Mouse (Mus musculus) forebrain, embryonic 12.5 days (tissue): Measurements from ENCODE around the gene Angptl6. TPM values are rescaled to one million over a fixed set of nuclear protein-coding genes. Genes with fewer than 3 reads are reported as not detected.
"Not testable (repeated sequence)": the region's sequence is repeated elsewhere in the genome, so short reads cannot be mapped to it uniquely, and the experiment has no call there.

Source experiments
- ATAC-seq: fragments of 200-750 bp; cut with Nextera tagmentation; 2 replicates; pipeline ENCODE4 v1.8.0; 2017; ENCODE audit warnings: moderate TSS enrichment; ENCODE audit not compliant: low FRiP score
- H3K27ac ChIP-seq: fragments of 300-500 bp; sonication (generic); 2 replicates; pipeline ENCODE4 v1.5.1; 2016; ENCODE audit warnings: mild to moderate bottlenecking
- H3K27me3 ChIP-seq: fragments of 300-500 bp; sonication (generic); 2 replicates; pipeline ENCODE4 v1.6.1; 2016; ENCODE audit warnings: mild to moderate bottlenecking
- H3K36me3 ChIP-seq: fragments of 300-500 bp; sonication (generic); replicated peaks from 2 replicates; pipeline ENCODE4 v1.6.1; 2016; ENCODE audit warnings: mild to moderate bottlenecking
- H3K4me1 ChIP-seq: fragments of 300-500 bp; sonication (generic); 2 replicates; pipeline ENCODE4 v1.6.1; 2016
- H3K4me2 ChIP-seq: fragments of 300-500 bp; sonication (generic); 2 replicates; pipeline ENCODE4 v1.6.1; 2016; ENCODE audit warnings: mild to moderate bottlenecking, moderate library complexity
- H3K4me3 ChIP-seq: fragments of 300-500 bp; sonication (generic); replicated peaks from 2 replicates; pipeline ENCODE4 v1.5.1; 2016; ENCODE audit warnings: mild to moderate bottlenecking
- H3K9ac ChIP-seq: fragments of 300-500 bp; sonication (generic); 2 replicates; pipeline ENCODE4 v1.6.1; 2016; ENCODE audit warnings: mild to moderate bottlenecking
- H3K9me3 ChIP-seq: fragments of 300-500 bp; sonication (generic); 2 replicates; pipeline ENCODE4 v1.6.1; 2016
- WGBS: fragments of 180-500 bp; shearing (Covaris S2); methylation state at CpG from one replicate; pipeline ENCODE4 v1.1.7; 2016; 5-methylcytosine and 5-hydroxymethylcytosine counted together
- polyA plus RNA-seq: library from polyadenylated mRNA; unstranded; fragments of >200 nt; fragmentation: Nextera tagmentation; extraction: Ambion mirVana; gene quantifications from 2 replicates; pipeline ENCODE4 v1.2.1, GENCODE M21; 2016

The Angptl6 gene
- polyA plus RNA-seq, 1 experiment from 2014 or later: 6.0 TPM

- H3K27ac ChIP-seq: no peak overlapping the region
- H3K4me1 ChIP-seq: no peaks in the 10 kb centered on the region
- H3K4me2 ChIP-seq: no peak overlapping the region
- H3K9me3 ChIP-seq: no peaks in the 10 kb centered on the region
- no peak overlapping the region for H3K9ac ChIP-seq
- ATAC-seq: no peak
- no peak overlapping the region for H3K4me3 ChIP-seq
- 60% methylated on average over 6 of the region's 6 CpGs for WGBS
- no peaks in the 10 kb centered on the region for H3K36me3 ChIP-seq
- H3K27me3 ChIP-seq: peaks cover 23% of the 10 kb centered on the region; the same call in 1 of the 2 replicates
These were observed 19.6 kb downstream of the Angptl6 start for GRCm38 (mm10) chr9:20859926-20860325.

DNA sequence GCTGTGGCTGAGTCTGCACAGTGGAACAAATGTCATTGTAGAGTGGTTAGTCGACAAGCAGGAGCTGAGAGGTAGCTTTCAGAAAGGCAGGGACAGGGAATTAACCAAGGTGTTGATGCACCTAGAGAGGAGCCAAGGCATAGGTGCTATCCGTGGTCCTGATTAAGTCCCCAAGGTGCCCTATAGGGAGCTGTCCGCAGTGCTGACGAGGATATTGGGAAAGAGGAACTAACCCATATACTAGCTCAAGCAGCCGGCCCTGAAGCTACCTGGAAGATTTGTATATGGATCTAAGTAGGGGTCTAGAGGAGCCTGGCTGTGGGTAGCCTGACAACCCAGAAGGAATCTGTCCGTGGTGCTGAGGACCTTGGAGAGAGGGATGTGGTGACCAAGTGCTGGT, 22.4 kb downstream of the Angptl6 start:
- no peak overlapping the region for H3K9ac ChIP-seq
- H3K27ac ChIP-seq: no peak overlapping the region
- H3K4me1 ChIP-seq: no peaks in the 10 kb centered on the region
- no peak for ATAC-seq
- H3K9me3 ChIP-seq: no peaks in the 10 kb centered on the region
- 14% methylated on average over 6 of the region's 6 CpGs for WGBS
- no peak overlapping the region for H3K4me2 ChIP-seq
- H3K27me3 ChIP-seq: peaks cover 18% of the 10 kb centered on the region; the same call in 1 of the 2 replicates
- no peaks in the 10 kb centered on the region for H3K36me3 ChIP-seq
- H3K4me3 ChIP-seq: no peak overlapping the region

GRCm38 (mm10) chr9:20850179-20850578, 29.3 kb downstream of the Angptl6 start:
- WGBS: 91% methylated on average over 2 of the region's 2 CpGs
- no peak overlapping the region for H3K27ac ChIP-seq
- peaks cover 3% of the 10 kb centered on the region; the same call in 1 of the 2 replicates for H3K27me3 ChIP-seq
- H3K9me3 ChIP-seq: no peaks in the 10 kb centered on the region
- H3K9ac ChIP-seq: no peak overlapping the region
- H3K4me1 ChIP-seq: no peaks in the 10 kb centered on the region
- H3K4me3 ChIP-seq: no peak overlapping the region
- no peaks in the 10 kb centered on the region for H3K36me3 ChIP-seq
- no peak for ATAC-seq
- H3K4me2 ChIP-seq: no peak overlapping the region

DNA sequence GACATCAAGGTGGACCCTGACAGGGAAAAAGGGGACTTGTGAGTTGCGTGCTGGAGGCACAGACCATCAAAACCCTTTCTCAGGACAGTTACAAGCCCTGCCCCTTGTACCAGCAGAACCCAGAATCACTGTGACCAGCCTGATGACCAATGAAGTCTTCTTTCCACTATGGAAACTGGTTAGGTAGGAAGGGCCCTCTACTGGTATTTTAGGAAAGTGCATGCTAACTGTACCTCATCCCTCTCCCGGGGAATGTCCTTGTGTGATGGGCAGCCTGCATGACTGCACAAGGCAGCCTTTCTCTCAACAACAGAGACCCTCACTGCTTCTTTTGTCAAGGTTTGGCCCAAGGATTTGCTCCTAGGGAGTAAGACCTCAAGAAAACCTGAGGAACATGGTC, 36.9 kb downstream of the Angptl6 start:
- ATAC-seq: no peak

DNA sequence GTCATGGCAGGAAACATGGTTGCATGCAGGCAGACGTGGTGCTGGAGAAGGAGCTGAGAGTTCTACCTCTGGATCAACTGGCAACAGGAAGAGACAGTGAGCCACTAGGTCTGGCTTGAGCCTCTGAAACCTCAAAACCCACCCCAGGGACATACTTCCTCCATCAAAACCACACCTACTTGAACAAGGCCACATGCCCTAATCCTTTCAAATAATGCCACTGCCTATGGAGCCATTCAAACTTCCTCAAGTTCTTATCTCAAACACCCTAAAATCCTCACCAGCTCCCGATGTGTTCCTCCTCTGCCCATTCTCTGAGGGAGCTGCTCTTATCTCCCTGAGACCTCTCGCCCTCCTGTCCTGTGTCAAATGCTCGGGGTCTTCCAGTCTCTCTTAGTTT, 37.3 kb downstream of the Angptl6 start:
- H3K4me2 ChIP-seq: no peak overlapping the region
- no peak for ATAC-seq
- no peak overlapping the region for H3K9ac ChIP-seq
- H3K4me1 ChIP-seq: no peaks in the 10 kb centered on the region
- H3K36me3 ChIP-seq: no peaks in the 10 kb centered on the region
- 79% methylated on average over 4 of the region's 4 CpGs for WGBS
- H3K27me3 ChIP-seq: no peaks in the 10 kb centered on the region
- H3K9me3 ChIP-seq: no peaks in the 10 kb centered on the region
- H3K27ac ChIP-seq: no peak overlapping the region
- no peak overlapping the region for H3K4me3 ChIP-seq

More for the DNA sequence above, 36.9 kb downstream of the Angptl6 start:
- Histone ChIP-seq H3K27ac (no peak overlapping the region), H3K9ac (no peak overlapping the region), H3K9me3 (no peaks in the 10 kb centered on the region), H3K4me3 (no peak overlapping the region), H3K4me1 (no peaks in the 10 kb centered on the region), H3K27me3 (no peaks in the 10 kb centered on the region), H3K4me2 (no peak overlapping the region), H3K36me3 (no peaks in the 10 kb centered on the region)
- 35% methylated on average over 2 of the region's 2 CpGs for WGBS

DNA sequence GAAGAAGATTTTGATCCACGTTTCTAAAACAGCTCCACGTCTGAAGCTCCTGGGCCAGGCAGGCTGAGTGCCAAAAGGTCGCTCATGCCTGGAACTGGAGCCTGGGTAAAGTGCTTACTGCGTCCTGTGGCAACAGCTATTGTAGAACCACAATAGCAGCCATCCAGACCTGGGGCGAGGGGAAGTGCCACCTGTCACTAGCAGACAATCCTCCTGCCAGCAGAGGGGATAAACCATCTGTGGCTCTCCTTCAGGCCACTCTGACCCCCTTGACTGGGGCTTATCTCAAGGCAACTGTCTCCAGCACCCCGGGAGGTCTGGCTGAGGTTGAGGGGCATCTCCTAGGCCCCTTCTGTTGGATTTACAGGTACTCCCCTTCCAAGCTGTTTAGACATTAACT, 40.6 kb downstream of the Angptl6 start:
- Histone ChIP-seq H3K4me2 (no peak overlapping the region), H3K27ac (no peak overlapping the region), H3K27me3 (no peaks in the 10 kb centered on the region), H3K4me3 (no peak overlapping the region), H3K4me1 (no peaks in the 10 kb centered on the region), H3K36me3 (no peaks in the 10 kb centered on the region), H3K9ac (no peak overlapping the region), H3K9me3 (no peaks in the 10 kb centered on the region)
- 59% methylated on average over 6 of the region's 6 CpGs for WGBS
- no peak for ATAC-seq

- no peak overlapping the region for H3K4me2 ChIP-seq
These were observed 42.2 kb downstream of the Angptl6 start for GRCm38 (mm10) chr9:20837184-20837947.

DNA sequence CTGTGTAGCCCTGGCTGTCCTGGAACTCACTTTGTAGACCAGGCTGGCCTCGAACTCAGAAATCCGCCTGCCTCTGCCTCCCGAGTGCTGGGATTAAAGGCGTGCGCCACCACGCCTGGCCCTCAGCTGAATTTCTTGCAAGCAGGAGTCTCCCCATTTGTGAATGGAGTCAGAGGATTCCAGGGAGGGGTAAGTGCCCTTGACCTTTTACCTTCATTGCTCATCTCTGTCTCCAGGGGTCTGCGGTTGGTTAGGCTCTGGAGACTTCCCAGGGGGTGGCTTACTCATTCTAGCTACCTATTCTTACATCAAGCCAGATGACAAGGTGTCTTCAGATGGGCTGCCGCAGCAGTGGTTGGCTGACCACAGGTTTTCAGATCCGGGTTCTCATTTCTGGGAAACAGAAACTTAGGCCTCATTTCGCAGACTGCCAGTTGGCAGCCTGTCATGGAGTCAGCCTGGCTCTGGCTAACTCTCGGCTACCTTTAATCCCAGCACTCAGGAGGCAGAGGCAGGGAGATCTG, 44.0 kb downstream of the Angptl6 start:
- H3K9me3 ChIP-seq, H3K27ac ChIP-seq, H3K4me2 ChIP-seq, ATAC-seq, H3K4me1 ChIP-seq, H3K4me3 ChIP-seq, H3K36me3 ChIP-seq, H3K9ac ChIP-seq: not testable (repeated sequence)
- H3K27me3 ChIP-seq: peaks cover 13% of the 10 kb centered on the region
- 85% methylated on average over 11 of the region's 11 CpGs for WGBS

More at GRCm38 (mm10) chr9:20837184-20837947, 42.2 kb downstream of the Angptl6 start:
- ATAC-seq: no peak
- 84% methylated on average over 9 of the region's 9 CpGs for WGBS
- Histone ChIP-seq H3K27ac (no peak overlapping the region), H3K4me3 (no peak overlapping the region), H3K9me3 (no peaks in the 10 kb centered on the region), H3K9ac (no peak overlapping the region), H3K27me3 (peaks cover 12% of the 10 kb centered on the region), H3K4me1 (no peaks in the 10 kb centered on the region), H3K36me3 (no peaks in the 10 kb centered on the region)

DNA sequence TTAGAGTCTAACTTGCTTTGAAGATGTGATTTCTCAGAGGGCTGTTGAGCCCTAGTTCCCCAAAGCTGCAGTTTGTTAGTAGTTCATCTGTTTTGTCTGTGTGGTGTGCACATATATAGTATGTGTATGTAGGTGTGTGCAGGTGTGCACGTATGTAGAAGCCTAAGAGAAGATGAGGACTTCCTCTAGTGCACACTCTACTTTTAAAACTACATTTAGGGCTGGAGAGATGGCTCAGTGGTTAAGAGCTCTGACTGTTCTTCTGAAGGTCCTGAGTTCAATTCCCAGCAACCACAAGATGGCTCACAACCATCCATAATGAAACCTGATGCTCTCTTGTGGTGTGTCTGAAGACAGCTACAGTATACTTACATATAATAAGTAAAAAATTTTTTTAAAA, 44.6 kb downstream of the Angptl6 start:
- ATAC-seq: no peak
- H3K36me3 ChIP-seq: no peaks in the 10 kb centered on the region
- WGBS: 62% methylated on average over 1 of the region's 1 CpGs
- no peak overlapping the region for H3K4me2 ChIP-seq
- H3K9ac ChIP-seq: no peak overlapping the region
- H3K4me3 ChIP-seq: no peak overlapping the region
- H3K4me1 ChIP-seq: peaks cover 6% of the 10 kb centered on the region; the same call in 1 of the 2 replicates
- H3K9me3 ChIP-seq: no peaks in the 10 kb centered on the region
- peaks cover 19% of the 10 kb centered on the region for H3K27me3 ChIP-seq
- H3K27ac ChIP-seq: no peak overlapping the region

DNA sequence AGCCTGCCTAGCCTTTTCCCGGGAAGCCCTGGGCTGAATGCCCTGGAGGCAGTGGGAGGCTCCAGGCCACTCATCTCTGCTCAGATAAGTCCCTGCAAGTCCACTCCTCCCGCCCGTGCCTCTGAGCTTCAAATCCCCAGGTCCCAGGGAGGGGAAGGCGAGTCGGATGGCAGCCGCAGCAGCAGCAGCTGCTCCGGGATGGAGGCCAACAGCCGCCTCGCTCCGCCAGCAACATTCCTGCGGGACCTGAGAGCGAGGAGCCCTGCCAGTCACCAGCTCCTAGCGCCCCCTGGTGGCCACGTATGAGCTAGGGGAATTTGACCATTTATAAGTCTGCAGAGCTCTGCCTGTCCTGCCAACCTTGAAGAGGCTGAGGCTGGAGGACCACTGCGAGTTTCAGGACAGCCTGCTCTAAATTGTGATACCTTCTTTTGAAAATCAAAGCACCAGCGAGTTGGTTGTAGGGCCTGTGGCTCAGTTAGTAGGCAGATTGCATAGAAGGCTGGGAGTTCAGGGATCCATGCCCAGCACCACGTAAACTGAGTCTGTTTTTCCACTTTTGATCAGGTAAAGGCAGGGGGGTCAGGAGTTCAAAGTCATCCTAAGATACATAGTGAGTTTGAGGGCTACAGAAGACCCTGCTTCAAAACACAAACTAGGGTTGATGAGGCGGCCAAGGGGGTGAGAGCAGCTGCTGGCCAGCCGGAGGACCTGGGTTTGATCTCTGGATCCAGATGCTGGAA, 48.5 kb downstream of the Angptl6 start:
- no peak overlapping the region for H3K4me3 ChIP-seq
- no peak overlapping the region for H3K9ac ChIP-seq
- 17% methylated on average over 19 of the region's 19 CpGs for WGBS

GRCm38 (mm10) chr9:20828127-20828526, 51.4 kb downstream of the Angptl6 start:
- Histone ChIP-seq H3K4me1 (peaks cover 6% of the 10 kb centered on the region; the same call in 1 of the 2 replicates), H3K36me3 (no peaks in the 10 kb centered on the region), H3K27me3 (peaks cover 15% of the 10 kb centered on the region), H3K4me3 (no peak overlapping the region), H3K27ac (no peak overlapping the region), H3K4me2 (no peak overlapping the region), H3K9me3 (no peaks in the 10 kb centered on the region), H3K9ac (no peak overlapping the region)
- ATAC-seq: no peak
- 90% methylated on average over 1 of the region's 1 CpGs for WGBS

More for the DNA sequence above, 48.5 kb downstream of the Angptl6 start:
- no peaks in the 10 kb centered on the region for H3K9me3 ChIP-seq
- peaks cover 21% of the 10 kb centered on the region for H3K27me3 ChIP-seq
- H3K4me1 ChIP-seq: peaks cover 6% of the 10 kb centered on the region; the same call in 1 of the 2 replicates
- H3K27ac ChIP-seq: no peak overlapping the region
- peak overlapping the region; percentile 19 for H3K4me2 ChIP-seq
- peak; percentile 88 for ATAC-seq
- H3K36me3 ChIP-seq: no peaks in the 10 kb centered on the region

GRCm38 (mm10) chr9:20825781-20826180, 53.7 kb downstream of the Angptl6 start:
- 62% methylated on average over 5 of the region's 5 CpGs for WGBS
- Histone ChIP-seq H3K9me3 (no peaks in the 10 kb centered on the region), H3K4me1 (peaks cover 5% of the 10 kb centered on the region; the same call in 1 of the 2 replicates), H3K4me3 (no peak overlapping the region), H3K9ac (no peak overlapping the region), H3K36me3 (no peaks in the 10 kb centered on the region), H3K27ac (no peak overlapping the region), H3K4me2 (no peak overlapping the region), H3K27me3 (peaks cover 13% of the 10 kb centered on the region)
- ATAC-seq: no peak
